8 mouse cellular contexts compared by ENCODE assay signal in the genomic region with DNA sequence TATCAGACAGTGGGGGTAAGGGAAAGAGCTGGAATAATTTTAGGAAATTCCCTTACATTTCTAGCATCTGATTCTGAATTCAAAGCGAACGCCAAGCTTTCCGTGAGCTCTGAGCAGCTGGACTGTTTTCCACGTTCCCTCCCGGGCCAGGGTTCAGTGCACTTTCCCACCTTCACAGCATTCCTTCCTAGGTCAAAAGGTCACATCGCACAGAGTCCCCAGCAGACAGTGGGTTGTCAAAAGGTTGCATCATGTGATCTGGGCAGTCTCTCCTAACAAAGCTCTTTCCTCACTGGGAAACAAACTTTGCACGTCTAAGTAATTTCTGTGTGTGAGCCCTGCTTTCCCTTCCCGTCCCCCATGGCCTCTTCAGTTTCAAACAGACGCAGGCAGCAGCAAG. TPM values are rescaled to one million over a fixed set of nuclear protein-coding genes. Genes with fewer than 3 reads are reported as not detected.
A peak's percentile ranks its signal among the peaks of the same experiment; 100 is the strongest.
DNase-seq lines count a peak whose midpoint lies in the region; ATAC-seq and TF ChIP-seq lines count a peak whose summit lies in the region.

No protein-coding gene starts in this region.

- intact Hi-C loops in left cerebral cortex, adult 2 months (cut with DNase I), result no loop called here

- H3K36me3 ChIP-seq in heart, embryonic 10.5 days, result peaks cover 27% of the 10 kb centered on the region; the same call in 1 of the 2 replicates
- H3K36me3 ChIP-seq in hindbrain, embryonic 15.5 days, result 0 out of 2 replicates have a peak, but pooled peaks cover 3% of the 10 kb centered on the region
- H3K36me3 ChIP-seq in liver, adult 2 months (ENCODE audit: control insufficient read depth, insufficient read depth, low read length), result no peaks in the 10 kb centered on the region

- peak overlapping the region; percentile 36 for H3K4me3 ChIP-seq in heart, embryonic 10.5 days
- H3K4me3 ChIP-seq in hindbrain, embryonic 15.5 days, result no peak overlapping the region
- H3K4me3 ChIP-seq in liver, adult 2 months (ENCODE audit: insufficient read depth, low read depth, low read length), result no peak overlapping the region
- no peak overlapping the region for H3K4me3 ChIP-seq in left cerebral cortex, adult 2 months

- H3K79me2 ChIP-seq in liver, adult 2 months (ENCODE audit: control insufficient read depth, insufficient read depth, low read length), result no peaks in the 10 kb centered on the region

- peak overlapping the region; percentile 75 for H3K27ac ChIP-seq in heart, embryonic 10.5 days
- peak overlapping the region; percentile 78 for H3K27ac ChIP-seq in hindbrain, embryonic 15.5 days (replicated peaks)
- H3K27ac ChIP-seq in liver, adult 2 months (replicated peaks; ENCODE audit: insufficient read depth, low read depth, low read length), result 0 out of 2 replicates have a peak overlapping the region, but pooled peaks have one; percentile 14
- no peak overlapping the region for H3K27ac ChIP-seq in left cerebral cortex, adult 2 months

- WGBS in heart, embryonic 10.5 days, result 5% methylated on average over 9 of the region's 9 CpGs
- WGBS in hindbrain, embryonic 15.5 days, result 11% methylated on average over 9 of the region's 9 CpGs
- WGBS in liver, adult 2 months, result 8% methylated on average over 9 of the region's 9 CpGs

- no peaks in the 10 kb centered on the region for H3K27me3 ChIP-seq in heart, embryonic 10.5 days (ENCODE audit: insufficient read depth, poor library complexity, severe bottlenecking)
- no peaks in the 10 kb centered on the region for H3K27me3 ChIP-seq in hindbrain, embryonic 15.5 days
- H3K27me3 ChIP-seq in liver, adult 2 months (ENCODE audit: control insufficient read depth, insufficient read depth, low read length), result no peaks in the 10 kb centered on the region

- peaks cover 35% of the 10 kb centered on the region for H3K4me1 ChIP-seq in heart, embryonic 10.5 days
- peaks cover 30% of the 10 kb centered on the region for H3K4me1 ChIP-seq in hindbrain, embryonic 15.5 days (replicated peaks)
- H3K4me1 ChIP-seq in liver, adult 2 months (ENCODE audit: control insufficient read depth, insufficient read depth, low read length), result peaks cover 3% of the 10 kb centered on the region; the same call in 1 of the 2 replicates

- H3K9me3 ChIP-seq in heart, embryonic 10.5 days, result no peaks in the 10 kb centered on the region
- H3K9me3 ChIP-seq in hindbrain, embryonic 15.5 days, result no peaks in the 10 kb centered on the region

- TF ChIP-seq POLR2A in liver, adult 2 months (IDR thresholded peaks at IDR 0.05; ENCODE audit: extremely low read depth, insufficient read depth, low read length), result no peak

- DNase-seq in heart, embryonic 10.5 days (ENCODE audit: low spot score), result no peak
- DNase-seq in heart, postnatal 4 days, result no peak
- peak; percentile 80 for DNase-seq in liver, adult 2 months (ENCODE audit: extremely low read depth, low read depth, low spot score)
- DNase-seq in retina, embryonic 14.5 days (ENCODE audit: low spot score), result peak; percentile 56
- DNase-seq in layer of hippocampus, adult 11-12 months (ENCODE audit: low spot score), result no peak
- no peak for DNase-seq in ovary, postnatal 14 days (ENCODE audit: low spot score)
- no peak for DNase-seq in left cerebral cortex, adult 2 months (ENCODE audit: extremely low spot score in 1 of 2, low spot score in 2 of 2)

- no peak for TF ChIP-seq CTCF in liver, adult 2 months (IDR thresholded peaks at IDR 0.05; ENCODE audit: low read depth, low read length)
- no peak for TF ChIP-seq CTCF in left cerebral cortex, adult 2 months (IDR thresholded peaks at IDR 0.05)

- no peak for ATAC-seq in hindbrain, embryonic 15.5 days (ENCODE audit: low FRiP score, low read depth)

- peak overlapping the region; percentile 23 for H3K4me2 ChIP-seq in hindbrain, embryonic 15.5 days

- H3K9ac ChIP-seq in hindbrain, embryonic 15.5 days, result no peak overlapping the region
- no peak overlapping the region for H3K9ac ChIP-seq in liver, adult 2 months (ENCODE audit: low read depth, low read length)

RNA-seq across cellular contexts. Expression of gene Meis2, which starts 44.6 kb away (rescaled TPM):
- polyA plus RNA-seq in heart, embryonic 10.5 days (2016; fragmentation: Nextera tagmentation; extraction: Ambion mirVana), result 45.2 and 62.7 TPM in 2 replicates
- 10 to 100 TPM; 33.2 to 36.6 TPM for total RNA-seq in heart, postnatal 4 days (2021)
- polyA plus RNA-seq in hindbrain, embryonic 15.5 days (2015; fragmentation: Nextera tagmentation; extraction: Ambion mirVana), result 139 and 140 TPM in 2 replicates
- 4.4 and 4.5 TPM in 2 replicates for total RNA-seq in liver, adult 2 months (2014; rRNA removed)
- polyA plus RNA-seq in liver, adult 2 months (2012; rRNA removed), result 2.2 and 2.4 TPM in 2 replicates
- total RNA-seq in left cerebral cortex, adult 2 months (2021), result 100 to 1,000 TPM; 110 to 116 TPM

Comparison
In these comparisons a context has a peak if more than half of its experiments do, and no peak if none do; other contexts are left out.
1. DNase-seq: peak in liver, adult 2 months (single experiment) and retina, embryonic 14.5 days (single experiment); none in heart, embryonic 10.5 days (single experiment), heart, postnatal 4 days (single experiment), layer of hippocampus, adult 11-12 months (single experiment), ovary, postnatal 14 days (single experiment) and left cerebral cortex, adult 2 months (0 of 2).